Mouse (Mus musculus) left cerebral cortex, adult 6 months (tissue): ENCODE measurements around the gene Fuk. TPM values are rescaled to one million over a fixed set of nuclear protein-coding genes. Genes with fewer than 3 reads are reported as not detected.

Source experiments
- long read RNA-seq, 2 experiments: library from polyadenylated mRNA; unstranded; transcript quantifications; one replicate each; pipeline ENCODE4 v2.0.0; 2019 to 2020
- polyA plus RNA-seq: library from polyadenylated mRNA; unstranded; fragments of <200 nt; fragmentation: Nextera tagmentation; gene quantifications from 2 replicates; pipeline ENCODE4 v1.2.3, GENCODE M21; 2021

Fuk gene
- 3.6 and 4.3 TPM in 2 replicates for polyA plus RNA-seq
- long read RNA-seq, experiment 1, transcript Fuk-201 (24 exons, 3,838 nt): major isoform, 18 of 38 reads
- long read RNA-seq, experiment 1, partial matches to known transcripts: 14 of 38 reads
- long read RNA-seq, experiment 1, other reads (novel, unspliced or antisense): 5 of 38 reads
- long read RNA-seq, experiment 2, partial matches to known transcripts: 7 of 9 reads
- long read RNA-seq, experiment 2, other reads (novel, unspliced or antisense): 0 of 9 reads

DNA sequence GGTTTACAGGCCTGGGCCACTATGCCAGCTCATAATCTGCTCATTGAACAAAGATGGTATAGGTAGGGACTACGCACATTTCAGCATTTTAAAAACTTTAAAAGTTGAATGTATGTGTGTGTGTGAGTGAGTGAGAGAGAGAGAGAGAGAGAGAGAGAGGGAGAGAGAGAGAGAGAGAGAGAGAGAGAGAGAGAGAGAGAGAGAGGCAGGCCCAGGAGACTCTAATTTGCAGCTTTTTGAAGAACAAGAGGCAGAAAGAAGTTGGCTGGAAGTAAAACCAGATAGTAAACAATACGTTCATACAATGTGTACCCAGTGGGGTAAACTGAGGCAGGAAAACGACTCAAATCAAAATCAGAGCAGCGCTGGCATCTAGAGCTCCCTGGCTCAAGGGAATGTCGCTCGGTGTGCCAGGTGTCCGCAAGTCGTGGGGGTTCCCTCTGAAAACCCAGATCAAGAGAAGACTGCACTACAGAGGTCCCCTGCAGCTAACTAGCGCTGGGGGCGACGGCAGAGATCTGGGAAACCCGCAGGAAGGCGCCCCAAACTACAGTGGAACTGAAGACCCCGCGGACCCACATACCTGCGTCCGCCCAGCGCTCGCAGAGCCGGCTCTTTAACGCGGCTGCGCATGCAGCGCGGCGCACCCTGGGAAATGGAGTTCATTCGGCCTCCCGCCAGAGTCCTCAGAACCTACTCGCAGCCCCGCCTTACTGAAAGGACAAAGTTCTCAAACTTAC, at the start of gene Fuk:
Gene Fuk (minus strand): TSS at position 650 of the 740 bp plus-strand sequence.

GRCm38 (mm10) chr8:110919341-110920031, 17.2 kb upstream of the Fuk start, which contains the start of gene St3gal2:
Gene St3gal2 (plus strand): TSS chr8:110919922.

DNA sequence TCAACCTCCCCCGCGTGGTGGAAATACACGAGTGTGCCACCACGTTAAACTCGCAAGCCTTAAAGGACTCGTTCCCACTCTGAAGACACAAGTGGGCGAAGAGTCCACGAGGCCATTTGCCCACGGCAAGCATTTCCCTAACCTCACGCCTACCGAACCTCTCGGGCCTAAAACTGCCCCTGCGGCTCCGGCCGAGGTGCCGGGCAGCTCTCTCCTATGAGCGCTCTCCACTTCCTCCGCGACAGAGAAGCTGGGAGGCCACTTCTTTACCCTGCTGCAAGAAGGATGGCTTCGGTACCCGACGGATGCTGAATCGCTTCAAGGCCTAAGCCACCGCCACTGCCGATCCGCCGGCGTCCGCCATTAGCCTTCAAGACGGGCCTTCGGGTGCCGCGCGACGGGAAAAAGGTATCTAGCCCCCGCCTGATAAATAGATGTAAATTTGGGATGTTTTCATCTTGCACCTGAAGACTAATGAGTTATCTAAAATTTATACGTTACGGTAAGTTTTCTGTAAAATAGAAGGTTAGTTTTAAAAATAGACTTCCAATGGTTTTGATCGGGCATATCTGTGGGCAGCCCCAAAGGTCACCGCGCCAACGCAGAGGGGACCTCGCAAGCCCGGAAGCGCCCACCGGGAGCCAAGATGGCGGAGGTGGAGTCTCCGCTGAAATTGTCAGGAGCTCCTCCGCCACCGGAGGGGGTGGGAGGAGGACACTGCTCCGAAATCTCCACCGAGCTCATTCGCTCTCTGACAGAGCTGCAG, 55.7 kb downstream of the Fuk start, which contains the start of the genes Cog4 and Sf3b3:
Gene Cog4 (plus strand): TSS at position 196 of the 766 bp plus-strand sequence.
Gene Sf3b3 (minus strand): TSS at position 383 of the 766 bp plus-strand sequence.

Other genes starting within 250 kb of the Fuk start
- 19.7 and 42.3 TPM in 2 replicates for gene Mtss1l, start 181.0 kb downstream of the Fuk start, polyA plus RNA-seq
- 59.8 and 64.3 TPM in 2 replicates for gene Il34, start 96.6 kb downstream of the Fuk start, polyA plus RNA-seq
- 21.5 and 30.2 TPM in 2 replicates for gene Cog4, start 55.9 kb downstream of the Fuk start, polyA plus RNA-seq
- 18.3 and 19.2 TPM in 2 replicates for gene Sf3b3, start 55.7 kb downstream of the Fuk start, polyA plus RNA-seq
- 12.4 and 16.9 TPM in 2 replicates for gene St3gal2, start 17.4 kb upstream of the Fuk start, polyA plus RNA-seq
- 6.5 and 9.9 TPM in 2 replicates for gene Ddx19a, start 95.3 kb upstream of the Fuk start, polyA plus RNA-seq
- 4.1 and 5.3 TPM in 2 replicates for gene Ddx19b, start 129.3 kb upstream of the Fuk start, polyA plus RNA-seq
- 44.8 and 49.3 TPM in 2 replicates for gene Aars, start 130.7 kb upstream of the Fuk start, polyA plus RNA-seq
- gene Exosc6, start 153.9 kb upstream of the Fuk start, polyA plus RNA-seq: 10.7 TPM in 1 of 2 replicates, not detected in the other
- 4.9 and 5.3 TPM in 2 replicates for gene Clec18a, start 189.9 kb upstream of the Fuk start, polyA plus RNA-seq
- 4.8 and 5.8 TPM in 2 replicates for gene Pdpr, start 192.1 kb upstream of the Fuk start, polyA plus RNA-seq